Mouse (Mus musculus) common myeloid progenitor, adult 5-6 weeks (primary cell): ENCODE measurements around the gene Pla2g4b. TPM values are rescaled to one million over a fixed set of nuclear protein-coding genes. Genes with fewer than 3 reads are reported as not detected.
A peak's percentile ranks its signal among the peaks of the same experiment; 100 is the strongest.

Experiments used
- ATAC-seq: replicated peaks from 2 replicates; pipeline ENCODE4 v1.8.0; 2016; ENCODE audit warnings: low read depth, mild to moderate bottlenecking, moderate TSS enrichment, inconsistent platforms; ENCODE audit not compliant: poor library complexity, severe bottlenecking
- total RNA-seq: library from RNA; stranded (forward); fragments of 200-1000, 187-1606 nt; gene quantifications from 2 replicates; pipeline ENCODE4 v1.2.3, GENCODE M21; 2017

Gene Pla2g4b
- total RNA-seq, 1 experiment from 2014 or later: 0.64 TPM

- ATAC-seq: no peak
Measured at GRCm38 (mm10) chr2:120013831-120014486, 19.3 kb upstream of the Pla2g4b start.

GRCm38 (mm10) chr2:120015882-120016281 lies 17.3 kb upstream of the Pla2g4b start:
- ATAC-seq: no peak

- no peak for ATAC-seq
Measured at GRCm38 (mm10) chr2:120017599-120017998, 15.6 kb upstream of the Pla2g4b start.

GRCm38 (mm10) chr2:120024337-120024736 lies 8.9 kb upstream of the Pla2g4b start:
- no peak for ATAC-seq

GRCm38 (mm10) chr2:120026984-120027949 lies 6.0 kb upstream of the Pla2g4b start, which contains the start of the genes Jmjd7 and Gm28042:
Gene Jmjd7 (plus strand): TSS chr2:120027483.
Gene Gm28042 (plus strand): TSS chr2:120027493.
- peak; percentile 97 for ATAC-seq

- ATAC-seq: no peak
Measured at GRCm38 (mm10) chr2:120027950-120028331, 5.3 kb upstream of the Pla2g4b start.

GRCm38 (mm10) chr2:120030380-120030779 lies 2.8 kb upstream of the Pla2g4b start:
- ATAC-seq: no peak

GRCm38 (mm10) chr2:120033726-120034125 lies 509 bp downstream of the Pla2g4b start:
- no peak for ATAC-seq

GRCm38 (mm10) chr2:120037744-120038143 lies 4.5 kb downstream of the Pla2g4b start:
- ATAC-seq: peak; percentile 77

- ATAC-seq: no peak
Measured at GRCm38 (mm10) chr2:120040991-120041390, 7.8 kb downstream of the Pla2g4b start.

GRCm38 (mm10) chr2:120044101-120044603 lies 10.9 kb downstream of the Pla2g4b start:
- no peak for ATAC-seq

- ATAC-seq: no peak
Measured at GRCm38 (mm10) chr2:120044676-120045075, 11.5 kb downstream of the Pla2g4b start.

GRCm38 (mm10) chr2:120046486-120047310 lies 13.5 kb downstream of the Pla2g4b start:
- no peak for ATAC-seq

- ATAC-seq: no peak
Measured at GRCm38 (mm10) chr2:120048173-120048572, 15.0 kb downstream of the Pla2g4b start.

- ATAC-seq: no peak; the same call in 1 of the 2 replicates
Measured at GRCm38 (mm10) chr2:120049632-120050274, 16.5 kb downstream of the Pla2g4b start.

GRCm38 (mm10) chr2:120051405-120051804 lies 18.2 kb downstream of the Pla2g4b start:
- ATAC-seq: no peak

GRCm38 (mm10) chr2:120054771-120055552 lies 21.7 kb downstream of the Pla2g4b start:
- no peak for ATAC-seq

- ATAC-seq: no peak
Measured at GRCm38 (mm10) chr2:120055923-120056322, 22.7 kb downstream of the Pla2g4b start.

GRCm38 (mm10) chr2:120058818-120059217 lies 25.6 kb downstream of the Pla2g4b start:
- ATAC-seq: no peak
